14 mouse cellular contexts compared by ENCODE assay signal in the genomic region with DNA sequence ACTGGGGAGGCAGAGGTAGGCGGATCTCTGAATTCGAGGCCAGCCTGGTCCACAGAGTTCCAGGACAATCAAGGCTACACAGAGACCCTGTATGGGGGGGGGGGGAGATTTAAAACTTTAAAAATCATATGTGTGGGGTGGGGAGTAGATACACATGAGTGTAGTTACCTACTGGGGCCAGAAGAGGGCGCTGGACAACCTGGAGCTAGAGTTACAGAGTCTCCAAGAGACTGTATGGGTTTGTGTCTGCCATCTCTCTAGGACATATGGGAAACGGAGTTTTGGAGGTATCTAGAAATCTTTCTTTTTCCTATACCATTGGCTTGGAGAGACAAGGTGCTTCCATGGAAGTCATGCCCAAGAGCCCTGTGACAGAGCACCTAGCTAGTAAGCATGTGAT. TPM values are rescaled to one million over a fixed set of nuclear protein-coding genes. Genes with fewer than 3 reads are reported as not detected.
DNase-seq lines count a peak whose midpoint lies in the region; ATAC-seq and TF ChIP-seq lines count a peak whose summit lies in the region.
"Had no signal": no experiment of that assay in that cellular context is flagged by ENCODE, and none has a peak within 500 bp of the region (broad histone marks: within the 10 kb centered on the region; RNA-seq: fewer than 3 reads in every experiment).

No protein-coding gene starts in this region.

- no peaks in the 10 kb centered on the region for H3K9me3 ChIP-seq in kidney, postnatal 0 days (replicated peaks; ENCODE audit: low read length)
- no peaks in the 10 kb centered on the region for H3K9me3 ChIP-seq in E14TG2a.4 (ENCODE audit: low read length)
- H3K9me3 ChIP-seq in midbrain, embryonic 16.5 days (replicated peaks; ENCODE audit: control insufficient read depth, low read length, poor library complexity, severe bottlenecking): no peaks in the 10 kb centered on the region
- H3K9me3 ChIP-seq: heart, embryonic 12.5 days had no signal

- H3K27me3 ChIP-seq in kidney, postnatal 0 days (ENCODE audit: insufficient read depth, low read length): no peaks in the 10 kb centered on the region
- H3K27me3 ChIP-seq in E14TG2a.4 (ENCODE audit: insufficient read depth, low read length): peaks cover 5% of the 10 kb centered on the region; the same call in 1 of the 2 replicates
- H3K27me3 ChIP-seq in midbrain, embryonic 16.5 days (ENCODE audit: control insufficient read depth, insufficient read depth, low read depth, low read length): no peaks in the 10 kb centered on the region

- peak; percentile 62 for DNase-seq in kidney, postnatal 0 days (ENCODE audit: low spot score)
- DNase-seq in kidney, adult 9 months: no peak
- peak; percentile 39 for DNase-seq in A20 (ENCODE audit: low read depth, low spot score)
- DNase-seq in induced T-regulatory cell, adult 2 months (ENCODE audit: low read depth): peak; percentile 76
- DNase-seq: left cerebral cortex, postnatal 4 days had no signal

- peaks cover 19% of the 10 kb centered on the region for H3K4me1 ChIP-seq in kidney, postnatal 0 days (replicated peaks; ENCODE audit: insufficient read depth, low read length)
- H3K4me1 ChIP-seq in E14TG2a.4 (replicated peaks; ENCODE audit: low read depth, low read length): peaks cover 96% of the 10 kb centered on the region
- peaks cover 20% of the 10 kb centered on the region for H3K4me1 ChIP-seq in midbrain, embryonic 16.5 days (ENCODE audit: control insufficient read depth, insufficient read depth, low read length)

- H3K4me2 ChIP-seq in kidney, postnatal 0 days (ENCODE audit: low read length): no peak overlapping the region
- no peak overlapping the region for H3K4me2 ChIP-seq in midbrain, embryonic 16.5 days (ENCODE audit: low read length)
- H3K4me2 ChIP-seq: heart, embryonic 12.5 days had no signal

- WGBS in kidney, postnatal 0 days: 60% methylated on average over 4 of the region's 4 CpGs
- 56% methylated on average over 4 of the region's 4 CpGs for WGBS in midbrain, embryonic 16.5 days

- peak; percentile 66 for TF ChIP-seq CTCF in kidney, postnatal 0 days (IDR thresholded peaks at IDR 0.05; ENCODE audit: low read depth)
- peak; percentile 87 for TF ChIP-seq CTCF in E14TG2a.4 (conservative IDR thresholded peaks at IDR 0.05; ENCODE audit: low read length)

- H3K27ac ChIP-seq in kidney, postnatal 0 days: no peak overlapping the region
- H3K27ac ChIP-seq in midbrain, embryonic 16.5 days (ENCODE audit: low read length): no peak overlapping the region
- H3K27ac ChIP-seq: macrophage had no signal

- no peak overlapping the region for H3K4me3 ChIP-seq in kidney, postnatal 0 days (replicated peaks; ENCODE audit: low read depth, low read length)
- no peak overlapping the region for H3K4me3 ChIP-seq in E14TG2a.4 (replicated peaks; ENCODE audit: low read length)
- no peak overlapping the region for H3K4me3 ChIP-seq in midbrain, embryonic 16.5 days (ENCODE audit: low read depth, low read length)
- H3K4me3 ChIP-seq: heart, embryonic 12.5 days had no signal

- no peaks in the 10 kb centered on the region for H3K36me3 ChIP-seq in kidney, postnatal 0 days (ENCODE audit: insufficient read depth, low read length)
- peaks cover 4% of the 10 kb centered on the region; the same call in 1 of the 2 replicates for H3K36me3 ChIP-seq in E14TG2a.4 (ENCODE audit: insufficient read depth, low read length)
- no peaks in the 10 kb centered on the region for H3K36me3 ChIP-seq in midbrain, embryonic 16.5 days (ENCODE audit: control insufficient read depth, insufficient read depth, low read length)
- H3K36me3 ChIP-seq: heart, embryonic 12.5 days had no signal

- no peak overlapping the region for H3K9ac ChIP-seq in kidney, postnatal 0 days (ENCODE audit: low read depth, low read length)
- H3K9ac ChIP-seq in midbrain, embryonic 16.5 days (ENCODE audit: low read depth, low read length): no peak overlapping the region

- ATAC-seq in kidney, postnatal 0 days (replicated peaks; ENCODE audit: low FRiP score, low read depth): no peak
- ATAC-seq in cerebellum, adult (ENCODE audit: insufficient number of reproducible peaks, low FRiP score, low TSS enrichment): no peak
- no peak for ATAC-seq in midbrain, embryonic 16.5 days
- ATAC-seq: activated CD4-positive, CD25-positive, alpha-beta regulatory T cell, adult 4 months; inflammation-experienced regulatory T-cells, adult 6 months had no signal

RNA-seq across cellular contexts. Expression of gene Tha1, which starts 1.1 kb away (rescaled TPM):
- 6.4 and 7.1 TPM in 2 replicates for polyA plus RNA-seq in kidney, postnatal 0 days (2015; fragmentation: Nextera tagmentation; extraction: Ambion mirVana)
- 4.2 and 5.0 TPM in 2 replicates for polyA plus RNA-seq in midbrain, embryonic 16.5 days (2015; fragmentation: Nextera tagmentation; extraction: Ambion mirVana)

RNA-seq across cellular contexts. Expression of gene Tmem235, which starts 13.9 kb away (rescaled TPM):
- polyA plus RNA-seq in kidney, postnatal 0 days (2015; fragmentation: Nextera tagmentation; extraction: Ambion mirVana): not detected in 2 replicates
- not detected in 2 replicates for polyA plus RNA-seq in midbrain, embryonic 16.5 days (2015; fragmentation: Nextera tagmentation; extraction: Ambion mirVana)
- polyA plus RNA-seq: activated CD4-positive, CD25-positive, alpha-beta regulatory T cell, adult 4 months; embryonic facial prominence, embryonic 14.5 days; heart, embryonic 12.5 days; inflammation-experienced regulatory T-cells, adult 6 months; macrophage; stomach, embryonic 14.5 days had no signal

RNA-seq across cellular contexts. Expression of gene Birc5, which starts 25.4 kb away (rescaled TPM):
- 145 and 155 TPM in 2 replicates for polyA plus RNA-seq in kidney, postnatal 0 days (2015; fragmentation: Nextera tagmentation; extraction: Ambion mirVana)
- 21.0 and 27.3 TPM in 2 replicates for polyA plus RNA-seq in midbrain, embryonic 16.5 days (2015; fragmentation: Nextera tagmentation; extraction: Ambion mirVana)

RNA-seq across cellular contexts. Expression of gene Tk1, which starts 48.5 kb away (rescaled TPM):
- polyA plus RNA-seq in kidney, postnatal 0 days (2015; fragmentation: Nextera tagmentation; extraction: Ambion mirVana): 51.6 and 64.0 TPM in 2 replicates
- 9.8 and 12.9 TPM in 2 replicates for polyA plus RNA-seq in midbrain, embryonic 16.5 days (2015; fragmentation: Nextera tagmentation; extraction: Ambion mirVana)

RNA-seq across cellular contexts. Expression of gene Afmid, which starts 48.7 kb away (rescaled TPM):
- 4.5 and 5.4 TPM in 2 replicates for polyA plus RNA-seq in kidney, postnatal 0 days (2015; fragmentation: Nextera tagmentation; extraction: Ambion mirVana)
- 5.6 and 5.9 TPM in 2 replicates for polyA plus RNA-seq in midbrain, embryonic 16.5 days (2015; fragmentation: Nextera tagmentation; extraction: Ambion mirVana)
